Mouse (Mus musculus) telencephalon, adult 2 months (tissue): ENCODE measurements around the gene Tanc1.
A peak's percentile ranks its signal among the peaks of the same experiment; 100 is the strongest.

ENCODE experiments used
- DNase-seq: peaks from one replicate; pipeline ENCODE4 v3.0.0-alpha.2; 2011; ENCODE audit warnings: low read depth, low spot score

The Tanc1 gene

GRCm38 (mm10) chr2:59791596-59791995 is 179.8 kb downstream of the Tanc1 start:
- no peak for DNase-seq

- DNase-seq: no peak
Measured at GRCm38 (mm10) chr2:59793337-59793736, 181.5 kb downstream of the Tanc1 start.

- peak; percentile 53 for DNase-seq
Measured at GRCm38 (mm10) chr2:59794838-59795237, 183.0 kb downstream of the Tanc1 start.

- no peak for DNase-seq
Measured at GRCm38 (mm10) chr2:59798934-59799532, 187.2 kb downstream of the Tanc1 start.

- no peak for DNase-seq
Measured at GRCm38 (mm10) chr2:59799572-59799971, 187.7 kb downstream of the Tanc1 start.

GRCm38 (mm10) chr2:59800481-59801266 is 188.8 kb downstream of the Tanc1 start:
- DNase-seq: no peak

- no peak for DNase-seq
Measured at GRCm38 (mm10) chr2:59802722-59803387, 191.0 kb downstream of the Tanc1 start.

- DNase-seq: no peak
Measured at GRCm38 (mm10) chr2:59805595-59805994, 193.8 kb downstream of the Tanc1 start.

GRCm38 (mm10) chr2:59806038-59806437 is 194.2 kb downstream of the Tanc1 start:
- no peak for DNase-seq

- DNase-seq: no peak
Measured at GRCm38 (mm10) chr2:59808608-59809007, 196.8 kb downstream of the Tanc1 start.

- no peak for DNase-seq
Measured at GRCm38 (mm10) chr2:59810039-59810438, 198.2 kb downstream of the Tanc1 start.

GRCm38 (mm10) chr2:59811247-59811646 is 199.4 kb downstream of the Tanc1 start:
- DNase-seq: no peak

- DNase-seq: no peak
Measured at GRCm38 (mm10) chr2:59812641-59813040, 200.8 kb downstream of the Tanc1 start.

- DNase-seq: no peak
Measured at GRCm38 (mm10) chr2:59813457-59813856, 201.6 kb downstream of the Tanc1 start.

- DNase-seq: no peak
Measured at GRCm38 (mm10) chr2:59814997-59815396, 203.2 kb downstream of the Tanc1 start.

GRCm38 (mm10) chr2:59818663-59819062 is 206.8 kb downstream of the Tanc1 start:
- DNase-seq: no peak

GRCm38 (mm10) chr2:59819415-59819814 is 207.6 kb downstream of the Tanc1 start:
- no peak for DNase-seq

GRCm38 (mm10) chr2:59820088-59820487 is 208.2 kb downstream of the Tanc1 start:
- DNase-seq: no peak

GRCm38 (mm10) chr2:59821044-59821443 is 209.2 kb downstream of the Tanc1 start:
- no peak for DNase-seq

- no peak for DNase-seq
Measured at GRCm38 (mm10) chr2:59824289-59824688, 212.4 kb downstream of the Tanc1 start.

- no peak for DNase-seq
Measured at GRCm38 (mm10) chr2:59825380-59825779, 213.5 kb downstream of the Tanc1 start.

GRCm38 (mm10) chr2:59828103-59828655 is 216.3 kb downstream of the Tanc1 start:
- DNase-seq: peak; percentile 61
